Mouse (Mus musculus) stomach, postnatal 0 days (tissue): Measurements from ENCODE around the gene Scn11a.

Source experiments
- CTCF ChIP-seq: IDR thresholded peaks from 2 replicates; pipeline ENCODE4 v1.5.1; 2016; ENCODE audit warnings: antibody characterized with exemption, low read depth, mild to moderate bottlenecking, moderate library complexity
- EP300 ChIP-seq: optimal IDR thresholded peaks from 2 replicates; pipeline ENCODE3; 2016; ENCODE audit warnings: antibody characterized with exemption

GRCm38 (mm10) chr9:119728412-119729097 is 96.7 kb downstream of the Scn11a start:
- no peak for TF ChIP-seq CTCF
- no peak for TF ChIP-seq EP300
